Mouse (Mus musculus) cortical plate, adult 2 months (tissue): ENCODE measurements around the gene Tex48. TPM values are rescaled to one million over a fixed set of nuclear protein-coding genes. Genes with fewer than 3 reads are reported as not detected.

Experiments used
- H3K27ac ChIP-seq: fragments of 200-500 bp; 2 replicates; pipeline ENCODE4 v1.5.1; 2012; ENCODE audit warnings: low read length, control low read depth, inconsistent platforms; ENCODE audit not compliant: insufficient read depth
- H3K4me1 ChIP-seq: fragments of 200-500 bp; 2 replicates; pipeline ENCODE4 v1.6.1; 2011; ENCODE audit warnings: low read length; ENCODE audit not compliant: control insufficient read depth, insufficient read depth
- H3K4me3 ChIP-seq: fragments of 200-500 bp; 2 replicates; pipeline ENCODE4 v1.5.1; 2011; ENCODE audit warnings: mild to moderate bottlenecking, low read length, control low read depth; ENCODE audit not compliant: insufficient read depth
- CTCF ChIP-seq: fragments of 200-500 bp; IDR thresholded peaks from 2 replicates; pipeline ENCODE4 v1.5.1; 2011; ENCODE audit warnings: mild to moderate bottlenecking, control low read depth, low read length; ENCODE audit not compliant: insufficient read depth; ENCODE audit errors: extremely low read depth
- POLR2A ChIP-seq: fragments of 200-500 bp; IDR thresholded peaks from 2 replicates; pipeline ENCODE4 v1.6.1; 2011; ENCODE audit warnings: mild to moderate bottlenecking, low read length, control low read depth; ENCODE audit not compliant: insufficient read depth; ENCODE audit errors: extremely low read depth
- polyA plus RNA-seq: library from polyadenylated mRNA; depleted of rRNA; stranded (reverse); fragments of >200 nt; gene quantifications from 2 replicates; pipeline ENCODE4 v1.2.3, GENCODE M21; 2012

Gene Tex48
- polyA plus RNA-seq, 1 experiment, result not detected

GRCm38 (mm10) chr4:63600786-63601185 lies 21.4 kb downstream of the Tex48 start:
- TF ChIP-seq POLR2A, result no peak
- TF ChIP-seq CTCF, result no peak
- no peak overlapping the region for H3K4me3 ChIP-seq
- H3K4me1 ChIP-seq, result no peaks in the 10 kb centered on the region
- H3K27ac ChIP-seq, result no peak overlapping the region

- no peak overlapping the region for H3K27ac ChIP-seq
- H3K4me3 ChIP-seq, result no peak overlapping the region
- TF ChIP-seq POLR2A (no peak), CTCF (no peak)
- H3K4me1 ChIP-seq, result no peaks in the 10 kb centered on the region
Measured at GRCm38 (mm10) chr4:63596010-63596409, 26.2 kb downstream of the Tex48 start.

GRCm38 (mm10) chr4:63595259-63595658 lies 27.0 kb downstream of the Tex48 start:
- Histone ChIP-seq H3K4me3 (no peak overlapping the region), H3K4me1 (no peaks in the 10 kb centered on the region), H3K27ac (no peak overlapping the region)
- TF ChIP-seq POLR2A (no peak), CTCF (no peak)

GRCm38 (mm10) chr4:63594459-63595110 lies 27.6 kb downstream of the Tex48 start:
- Histone ChIP-seq H3K27ac (no peak overlapping the region), H3K4me1 (no peaks in the 10 kb centered on the region), H3K4me3 (no peak overlapping the region)
- TF ChIP-seq POLR2A (no peak), CTCF (no peak)

- H3K27ac ChIP-seq, result no peak overlapping the region
- H3K4me3 ChIP-seq, result no peak overlapping the region
- TF ChIP-seq CTCF, result no peak
- no peaks in the 10 kb centered on the region for H3K4me1 ChIP-seq
Measured at GRCm38 (mm10) chr4:63590538-63590937, 31.7 kb downstream of the Tex48 start.

- Histone ChIP-seq H3K4me1 (no peaks in the 10 kb centered on the region), H3K27ac (no peak overlapping the region), H3K4me3 (no peak overlapping the region)
- TF ChIP-seq POLR2A (no peak), CTCF (no peak)
Measured at GRCm38 (mm10) chr4:63589987-63590386, 32.2 kb downstream of the Tex48 start.

- no peak for TF ChIP-seq CTCF
- TF ChIP-seq POLR2A, result no peak
- Histone ChIP-seq H3K27ac (no peak overlapping the region), H3K4me1 (no peaks in the 10 kb centered on the region), H3K4me3 (no peak overlapping the region)
Measured at GRCm38 (mm10) chr4:63586240-63586639, 36.0 kb downstream of the Tex48 start.

- no peak overlapping the region for H3K27ac ChIP-seq
- no peaks in the 10 kb centered on the region for H3K4me1 ChIP-seq
- no peak overlapping the region for H3K4me3 ChIP-seq
- no peak for TF ChIP-seq CTCF
- TF ChIP-seq POLR2A, result no peak
Measured at GRCm38 (mm10) chr4:63585216-63585615, 37.0 kb downstream of the Tex48 start.

- H3K27ac ChIP-seq, result no peak overlapping the region
- H3K4me1 ChIP-seq, result no peaks in the 10 kb centered on the region
- TF ChIP-seq CTCF, result no peak
- H3K4me3 ChIP-seq, result no peak overlapping the region
Measured at GRCm38 (mm10) chr4:63582580-63582979, 39.6 kb downstream of the Tex48 start.

- Histone ChIP-seq H3K4me3 (no peak overlapping the region), H3K27ac (no peak overlapping the region)
Measured at GRCm38 (mm10) chr4:63580078-63580477, 42.1 kb downstream of the Tex48 start.

More at GRCm38 (mm10) chr4:63580078-63580477, 42.1 kb downstream of the Tex48 start:
- H3K4me1 ChIP-seq, result no peaks in the 10 kb centered on the region
- TF ChIP-seq CTCF, result no peak
- TF ChIP-seq POLR2A, result no peak
